Mouse (Mus musculus) stomach, postnatal 0 days (tissue): ENCODE data around the gene Sec14l1.

ENCODE experiments used
- CTCF ChIP-seq: IDR thresholded peaks from 2 replicates; pipeline ENCODE4 v1.5.1; 2016; ENCODE audit warnings: antibody characterized with exemption, low read depth, mild to moderate bottlenecking, moderate library complexity
- EP300 ChIP-seq: optimal IDR thresholded peaks from 2 replicates; pipeline ENCODE3; 2016; ENCODE audit warnings: antibody characterized with exemption

GRCm38 (mm10) chr11:117080209-117080608, 34.8 kb upstream of the Sec14l1 start:
- no peak for TF ChIP-seq CTCF
- TF ChIP-seq EP300: no peak
